Mouse (Mus musculus): ENCODE results near the gene Arhgap32. TPM values are rescaled to one million over a fixed set of nuclear protein-coding genes. Genes with fewer than 3 reads are reported as not detected.

Arhgap32 gene
- total and polyA plus RNA-seq, 3 experiments, result 0.38 to 0.41 TPM; not detected in 1

GRCm38 (mm10) chr9:32223739-32224529 lies 108.0 kb downstream of the Arhgap32 start:
- no peak overlapping the region for H3K4me2 ChIP-seq (ENCODE audit: insufficient read depth, low read depth, poor library complexity, severe bottlenecking)
- dilution Hi-C loops (cut with MboI; ENCODE audit: extremely low pct_ligation_motif_present, extremely low pct_unique_long_range_greater_than_20kb, low sequenced_read_pairs), result no loop called here
- H3K9me3 ChIP-seq (replicated peaks; ENCODE audit: low read length), result no peaks in the 10 kb centered on the region
- H3K4me3 ChIP-seq (replicated peaks in 1 of 3; ENCODE audit: low read depth in 2 of 3, low read length in 2 of 3, poor library complexity in 1 of 3), result no peak overlapping the region
- peaks cover 2 to 18% of the 10 kb centered on the region in 2 experiments; a peak in 3 of 4 replicates for H3K4me1 ChIP-seq (ENCODE audit: control insufficient read depth in 1 of 2, insufficient read depth in 2 of 2)
- no peaks in the 10 kb centered on the region for H3K79me2 ChIP-seq (replicated peaks; ENCODE audit: control insufficient read depth, extremely low read depth, insufficient read depth, poor library complexity, severe bottlenecking)
- H3K36me3 ChIP-seq (replicated peaks in 1 of 2; ENCODE audit: control insufficient read depth in 1 of 2, insufficient read depth in 1 of 2, low read length in 1 of 2), result no peaks in the 10 kb centered on the region
- no peak overlapping the region for H3K9ac ChIP-seq (ENCODE audit: insufficient read depth, low read depth)
- no peak overlapping the region for H3K27ac ChIP-seq (ENCODE audit: insufficient read depth, low read depth)
- DNase-seq (ENCODE audit: extremely low read depth), result no peak
- no peaks in the 10 kb centered on the region for H3K27me3 ChIP-seq (replicated peaks)
- in situ Hi-C loops (cut with MboI; ENCODE audit: low pct_ligation_motif_present, low pct_unique_long_range_greater_than_20kb, low sequenced_read_pairs), result no loop called here
- TF ChIP-seq UBTF (IDR thresholded peaks at IDR 0.05; ENCODE audit: low read depth, low read length), result no peak

GRCm38 (mm10) chr9:32224937-32225336 lies 109.0 kb downstream of the Arhgap32 start:
- no peak for DNase-seq (ENCODE audit: extremely low read depth)
- Histone ChIP-seq H3K36me3 (replicated peaks in 1 of 2; ENCODE audit: control insufficient read depth in 1 of 2, insufficient read depth in 1 of 2, low read length in 1 of 2) (no peaks in the 10 kb centered on the region), H3K4me2 (ENCODE audit: insufficient read depth, low read depth, poor library complexity, severe bottlenecking) (no peak overlapping the region), H3K9me3 (replicated peaks; ENCODE audit: low read length) (no peaks in the 10 kb centered on the region), H3K9ac (ENCODE audit: insufficient read depth, low read depth) (no peak overlapping the region), H3K4me1 (ENCODE audit: control insufficient read depth in 1 of 2, insufficient read depth in 2 of 2) (peaks cover 2 to 18% of the 10 kb centered on the region in 2 experiments; a peak in 3 of 4 replicates), H3K27ac (ENCODE audit: insufficient read depth, low read depth) (no peak overlapping the region), H3K27me3 (replicated peaks) (no peaks in the 10 kb centered on the region), H3K4me3 (replicated peaks in 1 of 3; ENCODE audit: low read depth in 2 of 3, low read length in 2 of 3, poor library complexity in 1 of 3) (no peak overlapping the region), H3K79me2 (replicated peaks; ENCODE audit: control insufficient read depth, extremely low read depth, insufficient read depth, poor library complexity, severe bottlenecking) (no peaks in the 10 kb centered on the region)
- TF ChIP-seq HCFC1 (IDR thresholded peaks at IDR 0.05; ENCODE audit: low read depth, low read length), result no peak
- no peak for TF ChIP-seq JUN (IDR thresholded peaks at IDR 0.05; ENCODE audit: insufficient read depth, low read depth, low read length)
- TF ChIP-seq CHD1 (IDR thresholded peaks at IDR 0.05; ENCODE audit: low read depth, low read length), result no peak
- no peak for TF ChIP-seq CHD2 (IDR thresholded peaks at IDR 0.05; ENCODE audit: low read length)
- no peak for TF ChIP-seq MYC (IDR thresholded peaks at IDR 0.05; ENCODE audit: low read depth, low read length)
- no peak for TF ChIP-seq MEF2A (IDR thresholded peaks at IDR 0.05; ENCODE audit: borderline replicate concordance, low read depth, low read length)
- no peak for TF ChIP-seq MXI1 (IDR thresholded peaks at IDR 0.05; ENCODE audit: low read depth, low read length)
- no peak for TF ChIP-seq ETS1 (conservative IDR thresholded peaks at IDR 0.05; ENCODE audit: low read depth, low read length)
- no peak for TF ChIP-seq ZMIZ1 (IDR thresholded peaks at IDR 0.05; ENCODE audit: low read depth, low read length)
- TF ChIP-seq NELFE (IDR thresholded peaks at IDR 0.05; ENCODE audit: low read depth, low read length), result no peak
- TF ChIP-seq MAFK (IDR thresholded peaks at IDR 0.05; ENCODE audit: insufficient replicate concordance, low read length), result no peak
- no peak for TF ChIP-seq RAD21 (IDR thresholded peaks at IDR 0.05; ENCODE audit: low read depth, low read length)
- no peak for TF ChIP-seq EP300 (IDR thresholded peaks at IDR 0.05; ENCODE audit: low read length)
- no peak for TF ChIP-seq BHLHE40 (IDR thresholded peaks at IDR 0.05; ENCODE audit: low read depth, low read length)
- no peak for TF ChIP-seq JUND (conservative IDR thresholded peaks at IDR 0.05; ENCODE audit: low read depth, low read length)
- TF ChIP-seq SIN3A (IDR thresholded peaks at IDR 0.05; ENCODE audit: low read length), result no peak
- TF ChIP-seq ZKSCAN1 (IDR thresholded peaks at IDR 0.05; ENCODE audit: borderline replicate concordance, low read depth, low read length), result no peak
- no peak for TF ChIP-seq PAX5 (IDR thresholded peaks at IDR 0.05; ENCODE audit: low read length)
- TF ChIP-seq POLR2AphosphoS2 (IDR thresholded peaks at IDR 0.05; ENCODE audit: low read depth, low read length), result no peak
- no peak for TF ChIP-seq MAX (IDR thresholded peaks at IDR 0.05; ENCODE audit: low read length)
- in situ Hi-C loops (cut with MboI; ENCODE audit: low pct_ligation_motif_present, low pct_unique_long_range_greater_than_20kb, low sequenced_read_pairs), result no loop called here
- dilution Hi-C loops (cut with MboI; ENCODE audit: extremely low pct_ligation_motif_present, extremely low pct_unique_long_range_greater_than_20kb, low sequenced_read_pairs), result no loop called here

Measured in CH12.LX (cell line).